Mouse (Mus musculus) spleen, postnatal 14 days (tissue): ENCODE data around the gene 1700049E17Rik2.
"Not testable (repeated sequence)": the region's sequence is repeated elsewhere in the genome, so short reads cannot be mapped to it uniquely, and the experiment has no call there.

Source experiments
- DNase-seq, 2 experiments: peaks; one replicate each; pipeline ENCODE4 v3.0.0; 2021 to 2022; ENCODE audit warnings: low spot score in 2 of 2

1700049E17Rik2 gene

GRCm38 (mm10) chr14:41572911-41573310, at the start of gene 1700049E17Rik2:
Gene 1700049E17Rik2, plus strand, starts transcription at chr14:41573211.
- DNase-seq, result not testable (repeated sequence)

GRCm38 (mm10) chr14:41524695-41525094, 48.3 kb upstream of the 1700049E17Rik2 start:
- DNase-seq, result not testable (repeated sequence)

- not testable (repeated sequence) for DNase-seq
These were observed 17.5 kb upstream of the 1700049E17Rik2 start, which contains the start of gene Gm7970 for GRCm38 (mm10) chr14:41555483-41555882. Gene Gm7970, minus strand, starts transcription at chr14:41555583.

- not testable (repeated sequence) for DNase-seq
These were observed 13.3 kb downstream of the 1700049E17Rik2 start for GRCm38 (mm10) chr14:41586346-41586745.

- not testable (repeated sequence) for DNase-seq
These were observed 27.9 kb downstream of the 1700049E17Rik2 start for GRCm38 (mm10) chr14:41600935-41601334.

GRCm38 (mm10) chr14:41610690-41611089, 37.7 kb downstream of the 1700049E17Rik2 start:
- DNase-seq, result not testable (repeated sequence)

- not testable (repeated sequence) for DNase-seq
These were observed 49.5 kb downstream of the 1700049E17Rik2 start for GRCm38 (mm10) chr14:41622535-41622934.

- DNase-seq, result not testable (repeated sequence)
These were observed 51.5 kb downstream of the 1700049E17Rik2 start, which contains the start of gene Gm3072 for GRCm38 (mm10) chr14:41624512-41624911. Gene Gm3072, minus strand, starts transcription at chr14:41624612.

GRCm38 (mm10) chr14:41630144-41630543, 57.1 kb downstream of the 1700049E17Rik2 start:
- DNase-seq, result not testable (repeated sequence)
